Mouse (Mus musculus) heart, embryonic 14.5 days (tissue): ENCODE results near the gene Scgb1a1. TPM values are rescaled to one million over a fixed set of nuclear protein-coding genes. Genes with fewer than 3 reads are reported as not detected.
"Not testable (repeated sequence)": the region's sequence is repeated elsewhere in the genome, so short reads cannot be mapped to it uniquely, and the experiment has no call there.

Source experiments
- ATAC-seq: fragments of 200-750 bp; cut with Nextera tagmentation; 2 replicates; pipeline ENCODE4 v1.8.0; 2017; ENCODE audit warnings: low read depth, moderate TSS enrichment; ENCODE audit not compliant: insufficient number of reproducible peaks, insufficient read depth, low FRiP score
- H3K27ac ChIP-seq, 2 experiments: fragments of 200-500 bp in 1 of 2; fragments of 300-500 bp in 1 of 2; sonication (generic) in 1 of 2; replicated peaks in 1 of 2; 2 replicates each; pipeline ENCODE4 v1.5.1; 2012 to 2014; ENCODE audit warnings: low read depth in 2 of 2, low read length in 2 of 2, control low read depth in 1 of 2, mild to moderate bottlenecking in 1 of 2, mixed read lengths in 1 of 2; ENCODE audit not compliant: control insufficient read depth in 1 of 2, insufficient read depth in 1 of 2
- H3K27me3 ChIP-seq: fragments of 300-500 bp; sonication (generic); 2 replicates; pipeline ENCODE4 v1.6.1; 2014; ENCODE audit warnings: mild to moderate bottlenecking, low read length, control low read depth; ENCODE audit not compliant: control insufficient read depth, insufficient read depth
- H3K36me3 ChIP-seq: fragments of 300-500 bp; sonication (generic); 2 replicates; pipeline ENCODE4 v1.6.1; 2014; ENCODE audit warnings: mild to moderate bottlenecking, control low read depth, low read length, mixed read lengths; ENCODE audit not compliant: control insufficient read depth, insufficient read depth
- H3K4me1 ChIP-seq, 2 experiments: fragments of 200-500 bp in 1 of 2; fragments of 300-500 bp in 1 of 2; sonication (generic) in 1 of 2; 2 replicates each; pipeline ENCODE4 v1.6.1; 2012 to 2014; ENCODE audit warnings: low read length in 2 of 2, control low read depth in 1 of 2, mixed read lengths in 1 of 2; ENCODE audit not compliant: control insufficient read depth in 2 of 2, insufficient read depth in 2 of 2
- H3K4me2 ChIP-seq: fragments of 300-500 bp; sonication (generic); 2 replicates; pipeline ENCODE4 v1.6.1; 2014; ENCODE audit warnings: mild to moderate bottlenecking, low read length
- H3K4me3 ChIP-seq, 2 experiments: fragments of 200-500 bp in 1 of 2; fragments of 300-500 bp in 1 of 2; sonication (generic) in 1 of 2; 2 replicates each; pipeline ENCODE4 v1.5.1; 2012 to 2014; ENCODE audit warnings: low read length in 2 of 2, mild to moderate bottlenecking in 2 of 2, control low read depth in 1 of 2, low read depth in 1 of 2, moderate library complexity in 1 of 2; ENCODE audit not compliant: control insufficient read depth in 1 of 2, insufficient read depth in 1 of 2
- H3K9ac ChIP-seq: fragments of 300-500 bp; sonication (generic); 2 replicates; pipeline ENCODE4 v1.6.1; 2014; ENCODE audit warnings: mild to moderate bottlenecking, low read length
- H3K9me3 ChIP-seq: fragments of 300-500 bp; sonication (generic); 2 replicates; pipeline ENCODE4 v1.6.1; 2016; ENCODE audit warnings: low read length, control low read depth; ENCODE audit not compliant: control insufficient read depth
- WGBS: fragments of 180-500 bp; shearing (Covaris S2); extraction: QIAGEN DNeasy Blood & Tissue Kit; methylation state at CpG from one replicate; pipeline ENCODE4 v1.1.7; 2014; 5-methylcytosine and 5-hydroxymethylcytosine counted together
- polyA plus RNA-seq: library from polyadenylated mRNA; unstranded; fragments of >200 nt; fragmentation: Nextera tagmentation; extraction: Ambion mirVana; gene quantifications from 2 replicates; pipeline ENCODE4 v1.2.1, GENCODE M21; 2014

Scgb1a1 gene
- polyA plus RNA-seq, 1 experiment from 2014 or later: not detected

- peaks cover 6 to 12% of the 10 kb centered on the region in 2 experiments for H3K4me1 ChIP-seq
- H3K9me3 ChIP-seq: no peaks in the 10 kb centered on the region
- H3K9ac ChIP-seq: no peak overlapping the region
- no peak for ATAC-seq
- H3K36me3 ChIP-seq: no peaks in the 10 kb centered on the region
- 70% methylated on average over 4 of the region's 4 CpGs for WGBS
- no peak overlapping the region for H3K4me3 ChIP-seq
- no peak overlapping the region for H3K27ac ChIP-seq
- H3K4me2 ChIP-seq: no peak overlapping the region
- H3K27me3 ChIP-seq: no peaks in the 10 kb centered on the region
Observed at GRCm38 (mm10) chr19:9055703-9056355, 31.9 kb downstream of the Scgb1a1 start.

GRCm38 (mm10) chr19:9055153-9055552 is 32.6 kb downstream of the Scgb1a1 start:
- Histone ChIP-seq H3K4me1 (peaks cover 8 to 14% of the 10 kb centered on the region in 2 experiments), H3K27ac (no peak overlapping the region), H3K36me3 (no peaks in the 10 kb centered on the region), H3K27me3 (no peaks in the 10 kb centered on the region), H3K9ac (no peak overlapping the region), H3K4me3 (no peak overlapping the region), H3K4me2 (no peak overlapping the region), H3K9me3 (no peaks in the 10 kb centered on the region)
- WGBS: 12% methylated on average over 2 of the region's 2 CpGs
- ATAC-seq: no peak

- no peak overlapping the region for H3K4me2 ChIP-seq
- peak; percentile 75; the same call in 1 of the 2 replicates for ATAC-seq
- H3K27ac ChIP-seq: peak overlapping the region; percentile 40 to 45
- no peaks in the 10 kb centered on the region for H3K9me3 ChIP-seq
- H3K27me3 ChIP-seq: no peaks in the 10 kb centered on the region
- 10% methylated on average over 6 of the region's 6 CpGs for WGBS
- H3K4me3 ChIP-seq: no peak overlapping the region
- H3K9ac ChIP-seq: no peak overlapping the region
- H3K36me3 ChIP-seq: no peaks in the 10 kb centered on the region
- peaks cover 9 to 20% of the 10 kb centered on the region in 2 experiments for H3K4me1 ChIP-seq
Observed at GRCm38 (mm10) chr19:9052803-9053431, 34.8 kb downstream of the Scgb1a1 start.

- WGBS: 98% methylated on average over 4 of the region's 4 CpGs
- H3K36me3 ChIP-seq, H3K9ac ChIP-seq, H3K27me3 ChIP-seq, ATAC-seq, H3K9me3 ChIP-seq, H3K27ac ChIP-seq, H3K4me2 ChIP-seq, H3K4me3 ChIP-seq: not testable (repeated sequence)
- peaks cover 16 to 30% of the 10 kb centered on the region in 2 experiments for H3K4me1 ChIP-seq
Observed at GRCm38 (mm10) chr19:9051985-9052384, 35.8 kb downstream of the Scgb1a1 start.

GRCm38 (mm10) chr19:9050294-9051229 is 37.2 kb downstream of the Scgb1a1 start:
- Histone ChIP-seq H3K4me3 (no peak overlapping the region), H3K36me3 (no peaks in the 10 kb centered on the region), H3K9me3 (no peaks in the 10 kb centered on the region), H3K9ac (no peak overlapping the region), H3K4me2 (no peak overlapping the region), H3K27me3 (no peaks in the 10 kb centered on the region), H3K4me1 (peaks cover 20 to 32% of the 10 kb centered on the region in 2 experiments), H3K27ac (no peak overlapping the region)
- no peak for ATAC-seq
- WGBS: 45% methylated on average over 9 of the region's 9 CpGs

GRCm38 (mm10) chr19:9048981-9049687 is 38.6 kb downstream of the Scgb1a1 start:
- WGBS: 93% methylated on average over 4 of the region's 4 CpGs
- H3K4me3 ChIP-seq: no peak overlapping the region
- no peaks in the 10 kb centered on the region for H3K9me3 ChIP-seq
- no peaks in the 10 kb centered on the region for H3K27me3 ChIP-seq
- no peaks in the 10 kb centered on the region for H3K36me3 ChIP-seq
- H3K9ac ChIP-seq: no peak overlapping the region
- no peak for ATAC-seq
- no peak overlapping the region for H3K4me2 ChIP-seq
- H3K4me1 ChIP-seq: peaks cover 23 to 38% of the 10 kb centered on the region in 2 experiments
- no peak overlapping the region for H3K27ac ChIP-seq

GRCm38 (mm10) chr19:9047946-9048387 is 39.8 kb downstream of the Scgb1a1 start:
- Histone ChIP-seq H3K9me3 (no peaks in the 10 kb centered on the region), H3K4me1 (peaks cover 23 to 33% of the 10 kb centered on the region in 2 experiments), H3K36me3 (no peaks in the 10 kb centered on the region), H3K27ac (peak overlapping the region; percentile 61 to 69), H3K4me2 (no peak overlapping the region), H3K27me3 (no peaks in the 10 kb centered on the region), H3K9ac (no peak overlapping the region), H3K4me3 (no peak overlapping the region)
- 6% methylated on average over 1 of the region's 1 CpGs for WGBS
- peak; percentile 75 for ATAC-seq
